Mouse (Mus musculus) stomach, postnatal 0 days (tissue): ENCODE measurements around the gene Dennd4c. TPM values are rescaled to one million over a fixed set of nuclear protein-coding genes. Genes with fewer than 3 reads are reported as not detected.

Experiments
- ATAC-seq: fragments of 200-750 bp; cut with Nextera tagmentation; 2 replicates; pipeline ENCODE4 v1.8.0; 2017; ENCODE audit not compliant: low FRiP score, low TSS enrichment
- DNase-seq: peaks from one replicate; pipeline ENCODE4 v3.0.0-alpha.2; 2016; ENCODE audit warnings: low spot score
- H3K27ac ChIP-seq: fragments of 300-500 bp; sonication (generic); replicated peaks from 2 replicates; pipeline ENCODE4 v1.5.1; 2014; ENCODE audit warnings: mild to moderate bottlenecking, control low read depth
- H3K27me3 ChIP-seq: fragments of 300-500 bp; sonication (generic); 2 replicates; pipeline ENCODE4 v1.6.1; 2014; ENCODE audit warnings: low read length; ENCODE audit not compliant: control insufficient read depth, insufficient read depth
- H3K36me3 ChIP-seq: fragments of 300-500 bp; sonication (generic); 2 replicates; pipeline ENCODE4 v1.6.1; 2014; ENCODE audit warnings: low read length, mixed read lengths; ENCODE audit not compliant: control insufficient read depth, insufficient read depth
- H3K4me1 ChIP-seq: fragments of 300-500 bp; sonication (generic); replicated peaks from 2 replicates; pipeline ENCODE4 v1.6.1; 2014; ENCODE audit warnings: antibody characterized with exemption; ENCODE audit not compliant: control insufficient read depth, insufficient read depth
- H3K4me2 ChIP-seq: fragments of 300-500 bp; sonication (generic); replicated peaks from 2 replicates; pipeline ENCODE4 v1.6.1; 2014; ENCODE audit warnings: low read depth, mild to moderate bottlenecking, control low read depth, moderate library complexity
- H3K4me3 ChIP-seq: fragments of 300-500 bp; sonication (generic); 2 replicates; pipeline ENCODE4 v1.5.1; 2014; ENCODE audit warnings: low read depth, low read length, control low read depth
- H3K9ac ChIP-seq: fragments of 300-500 bp; sonication (generic); 2 replicates; pipeline ENCODE4 v1.6.1; 2014; ENCODE audit warnings: mild to moderate bottlenecking, low read length, control low read depth, mixed read lengths
- H3K9me3 ChIP-seq: fragments of 300-500 bp; sonication (generic); 2 replicates; pipeline ENCODE4 v1.6.1; 2016; ENCODE audit warnings: low read length; ENCODE audit not compliant: control insufficient read depth
- CTCF ChIP-seq: IDR thresholded peaks from 2 replicates; pipeline ENCODE4 v1.5.1; 2016; ENCODE audit warnings: antibody characterized with exemption, low read depth, mild to moderate bottlenecking, moderate library complexity
- EP300 ChIP-seq: optimal IDR thresholded peaks from 2 replicates; pipeline ENCODE3; 2016; ENCODE audit warnings: antibody characterized with exemption
- WGBS: fragments of 180-500 bp; shearing (Covaris S2); extraction: QIAGEN DNeasy Blood & Tissue Kit; methylation state at CpG from one replicate; pipeline ENCODE4 v1.1.7; 2014; 5-methylcytosine and 5-hydroxymethylcytosine counted together
- polyA plus RNA-seq: library from polyadenylated mRNA; unstranded; fragments of >200 nt; fragmentation: Nextera tagmentation; extraction: Ambion mirVana; gene quantifications from 2 replicates; pipeline ENCODE4 v1.2.1, GENCODE M21; 2015

Dennd4c gene
- polyA plus RNA-seq, 1 experiment from 2014 or later: 4.2 TPM

GRCm38 (mm10) chr4:86852018-86852417 is 103.7 kb downstream of the Dennd4c start:
- WGBS: 61% methylated on average over 3 of the region's 3 CpGs
- no peak for ATAC-seq
- no peaks in the 10 kb centered on the region for H3K27me3 ChIP-seq
- no peak overlapping the region for H3K4me2 ChIP-seq
- DNase-seq: no peak
- H3K4me3 ChIP-seq: no peak overlapping the region
- H3K9me3 ChIP-seq: no peaks in the 10 kb centered on the region
- no peak overlapping the region for H3K9ac ChIP-seq
- H3K36me3 ChIP-seq: peaks cover 25% of the 10 kb centered on the region
- H3K4me1 ChIP-seq: no peaks in the 10 kb centered on the region
- H3K27ac ChIP-seq: no peak overlapping the region
- TF ChIP-seq EP300 (no peak), CTCF (no peak)

GRCm38 (mm10) chr4:86852813-86853590 is 104.6 kb downstream of the Dennd4c start:
- Histone ChIP-seq H3K27ac (no peak overlapping the region), H3K36me3 (peaks cover 24% of the 10 kb centered on the region), H3K9me3 (no peaks in the 10 kb centered on the region), H3K9ac (no peak overlapping the region), H3K4me1 (no peaks in the 10 kb centered on the region), H3K4me3 (no peak overlapping the region), H3K4me2 (no peak overlapping the region), H3K27me3 (no peaks in the 10 kb centered on the region)
- 77% methylated on average over 4 of the region's 4 CpGs for WGBS
- TF ChIP-seq CTCF (no peak), EP300 (no peak)
- DNase-seq (no peak), ATAC-seq (no peak)

- no peaks in the 10 kb centered on the region for H3K9me3 ChIP-seq
- peak overlapping the region; percentile 98 for H3K27ac ChIP-seq
- 1% methylated on average over 49 of the region's 50 CpGs for WGBS
- peak overlapping the region; percentile 88 for H3K4me2 ChIP-seq
- peak overlapping the region; percentile 98 for H3K4me3 ChIP-seq
- H3K27me3 ChIP-seq: no peaks in the 10 kb centered on the region
- DNase-seq (no peak), ATAC-seq (0 out of 2 replicates have a peak, but pooled peaks have one; percentile 3)
- H3K9ac ChIP-seq: peak overlapping the region; percentile 99
- no peaks in the 10 kb centered on the region for H3K4me1 ChIP-seq
- no peak for TF ChIP-seq CTCF
- no peak for TF ChIP-seq EP300
- peaks cover 20% of the 10 kb centered on the region for H3K36me3 ChIP-seq
Observed at GRCm38 (mm10) chr4:86856304-86857112, 108.2 kb downstream of the Dennd4c start.

- no peaks in the 10 kb centered on the region for H3K27me3 ChIP-seq
- H3K4me1 ChIP-seq: no peaks in the 10 kb centered on the region
- no peaks in the 10 kb centered on the region for H3K9me3 ChIP-seq
- ATAC-seq (peak; percentile 97), DNase-seq (peak; percentile 95)
- TF ChIP-seq EP300 (peak; percentile 98), CTCF (no peak)
- peak within 1 kb of the TSS; percentile 98 for H3K4me3 ChIP-seq
- peak within 1 kb of the TSS; percentile 99 for H3K9ac ChIP-seq
- H3K4me2 ChIP-seq: peak within 1 kb of the TSS; percentile 88
- peaks cover 17% of the 10 kb centered on the region for H3K36me3 ChIP-seq
- WGBS: under 1% methylated on average over 66 of the region's 68 CpGs
- H3K27ac ChIP-seq: peak within 1 kb of the TSS; percentile 98
Observed at GRCm38 (mm10) chr4:86857113-86858069, 109.0 kb downstream of the Dennd4c start, which contains the start of gene Rps6. Gene Rps6, minus strand, starts transcription at chr4:86857412.

DNA sequence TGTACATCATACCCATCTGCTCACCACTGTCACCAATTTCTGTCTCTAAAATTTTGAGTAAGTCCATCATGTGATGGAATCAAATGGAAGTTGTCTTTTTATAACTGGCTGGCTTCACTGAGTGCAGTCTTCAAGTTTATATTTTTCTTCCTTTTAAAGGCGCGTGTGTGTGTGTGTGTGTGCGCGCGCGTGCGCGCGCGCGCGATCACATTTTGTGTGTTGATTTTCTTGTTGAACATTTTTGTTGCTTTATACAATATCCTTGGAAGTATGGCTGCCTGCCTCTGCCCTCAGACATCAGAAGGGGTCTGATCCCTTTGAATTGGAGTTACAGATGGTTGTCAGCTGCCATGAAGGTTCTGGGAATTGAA is 109.7 kb downstream of the Dennd4c start:
- Histone ChIP-seq H3K27ac (peak overlapping the region; percentile 98), H3K9ac (peak overlapping the region; percentile 84), H3K36me3 (peaks cover 15% of the 10 kb centered on the region), H3K4me2 (peak overlapping the region; percentile 88), H3K4me3 (peak overlapping the region; percentile 98), H3K27me3 (no peaks in the 10 kb centered on the region), H3K4me1 (no peaks in the 10 kb centered on the region), H3K9me3 (no peaks in the 10 kb centered on the region)
- DNase-seq (no peak), ATAC-seq (no peak)
- TF ChIP-seq EP300 (no peak), CTCF (no peak)
- 51% methylated on average over 12 of the region's 12 CpGs for WGBS
